In genomic region chr11:51265326-51265725, GRCm38 (mm10) we compare ENCODE assay signal across 7 mouse cellular contexts. TPM values are rescaled to one million over a fixed set of nuclear protein-coding genes. Genes with fewer than 3 reads are reported as not detected.
DNase-seq lines count a peak whose midpoint lies in the region; ATAC-seq and TF ChIP-seq lines count a peak whose summit lies in the region.

No protein-coding gene starts in this region.

- no peak for TF ChIP-seq EP300 in CH12.LX (IDR thresholded peaks at IDR 0.05; ENCODE audit: low read length)

- peaks cover 60% of the 10 kb centered on the region for H3K79me2 ChIP-seq in CH12.LX (replicated peaks; ENCODE audit: control insufficient read depth, extremely low read depth, insufficient read depth, poor library complexity, severe bottlenecking)

- in situ Hi-C loops in CH12.LX (cut with MboI; ENCODE audit: low pct_ligation_motif_present, low pct_unique_long_range_greater_than_20kb, low sequenced_read_pairs): loop anchor here (25.0 kb wide), 1 partner anchor 447 kb away; no protein-coding TSS in a partner anchor

- no peak for ATAC-seq in embryonic facial prominence, embryonic 12.5 days (ENCODE audit: insufficient number of reproducible peaks, insufficient read depth, low FRiP score, low TSS enrichment)
- no peak for ATAC-seq in liver, embryonic 11.5 days (replicated peaks; ENCODE audit: low FRiP score)
- ATAC-seq in neural tube, embryonic 14.5 days (ENCODE audit: low read depth): no peak

- peak; percentile 72 to 75 for TF ChIP-seq CTCF in CH12.LX (conservative IDR thresholded peaks at IDR 0.05 in 1 of 2, IDR thresholded peaks at IDR 0.05 in 1 of 2; ENCODE audit: low read depth in 2 of 2, low read length in 2 of 2)

- dilution Hi-C loops in CH12.LX (cut with MboI; ENCODE audit: extremely low pct_ligation_motif_present, extremely low pct_unique_long_range_greater_than_20kb, low sequenced_read_pairs): no loop called here

- WGBS in embryonic facial prominence, embryonic 12.5 days: 50% methylated on average over 3 of the region's 3 CpGs
- 59% methylated on average over 3 of the region's 3 CpGs for WGBS in hindbrain, embryonic 10.5 days
- 55% methylated on average over 3 of the region's 3 CpGs for WGBS in liver, embryonic 11.5 days
- WGBS in neural tube, embryonic 14.5 days: 55% methylated on average over 3 of the region's 3 CpGs

- peak overlapping the region; percentile 96 for H3K9ac ChIP-seq in CH12.LX (ENCODE audit: insufficient read depth, low read depth)
- no peak overlapping the region for H3K9ac ChIP-seq in embryonic facial prominence, embryonic 12.5 days
- 0 out of 2 replicates have a peak overlapping the region, but pooled peaks have one; percentile 98 for H3K9ac ChIP-seq in liver, embryonic 11.5 days (ENCODE audit: low read depth, low read length)
- no peak overlapping the region for H3K9ac ChIP-seq in neural tube, embryonic 14.5 days (replicated peaks; ENCODE audit: low read depth, low read length)

- peak overlapping the region; percentile 75; the same call in 1 of the 2 replicates for H3K27ac ChIP-seq in CH12.LX (ENCODE audit: insufficient read depth, low read depth)
- H3K27ac ChIP-seq in embryonic facial prominence, embryonic 12.5 days: no peak overlapping the region
- no peak overlapping the region for H3K27ac ChIP-seq in hindbrain, embryonic 10.5 days
- no peak overlapping the region for H3K27ac ChIP-seq in liver, embryonic 11.5 days (ENCODE audit: low read depth, low read length)
- H3K27ac ChIP-seq in neural tube, embryonic 14.5 days (ENCODE audit: low read depth, low read length): no peak overlapping the region

- peak overlapping the region; percentile 54 to 94 (median 93) for H3K4me3 ChIP-seq in CH12.LX (replicated peaks in 1 of 3; ENCODE audit: low read depth in 2 of 3, low read length in 2 of 3, poor library complexity in 1 of 3)
- 0 out of 2 replicates have a peak overlapping the region, but pooled peaks have one; percentile 8 for H3K4me3 ChIP-seq in embryonic facial prominence, embryonic 12.5 days
- H3K4me3 ChIP-seq in hindbrain, embryonic 10.5 days: peak overlapping the region; percentile 93
- H3K4me3 ChIP-seq in liver, embryonic 11.5 days (ENCODE audit: low read depth, low read length): peak overlapping the region; percentile 96
- no peak overlapping the region; the same call in 1 of the 2 replicates for H3K4me3 ChIP-seq in neural tube, embryonic 14.5 days (ENCODE audit: low read depth, low read length)

- TF ChIP-seq POLR2A in CH12.LX (IDR thresholded peaks at IDR 0.05; ENCODE audit: low read depth, low read length): no peak

- TF ChIP-seq RAD21 in CH12.LX (IDR thresholded peaks at IDR 0.05; ENCODE audit: low read depth, low read length): peak; percentile 51

- H3K4me2 ChIP-seq in CH12.LX (ENCODE audit: insufficient read depth, low read depth, poor library complexity, severe bottlenecking): peak overlapping the region; percentile 100
- H3K4me2 ChIP-seq in embryonic facial prominence, embryonic 12.5 days (replicated peaks): peak overlapping the region; percentile 74
- peak overlapping the region; percentile 95 for H3K4me2 ChIP-seq in liver, embryonic 11.5 days
- peak overlapping the region; percentile 73 for H3K4me2 ChIP-seq in neural tube, embryonic 14.5 days (ENCODE audit: low read depth, low read length)

- H3K9me3 ChIP-seq in CH12.LX (replicated peaks; ENCODE audit: low read length): no peaks in the 10 kb centered on the region
- no peaks in the 10 kb centered on the region for H3K9me3 ChIP-seq in embryonic facial prominence, embryonic 12.5 days
- H3K9me3 ChIP-seq in hindbrain, embryonic 10.5 days: no peaks in the 10 kb centered on the region
- H3K9me3 ChIP-seq in liver, embryonic 11.5 days (ENCODE audit: control insufficient read depth, low read length): no peaks in the 10 kb centered on the region
- no peaks in the 10 kb centered on the region for H3K9me3 ChIP-seq in neural tube, embryonic 14.5 days (ENCODE audit: control insufficient read depth, low read length)

- peaks cover 13 to 43% of the 10 kb centered on the region in 2 experiments for H3K36me3 ChIP-seq in CH12.LX (replicated peaks in 1 of 2; ENCODE audit: control insufficient read depth in 1 of 2, insufficient read depth in 1 of 2, low read length in 1 of 2)
- H3K36me3 ChIP-seq in embryonic facial prominence, embryonic 12.5 days: peaks cover 4% of the 10 kb centered on the region
- H3K36me3 ChIP-seq in hindbrain, embryonic 10.5 days: peaks cover 38% of the 10 kb centered on the region
- H3K36me3 ChIP-seq in liver, embryonic 11.5 days (ENCODE audit: control insufficient read depth, insufficient read depth, low read length): peaks cover 7% of the 10 kb centered on the region; the same call in 1 of the 2 replicates
- H3K36me3 ChIP-seq in neural tube, embryonic 14.5 days (ENCODE audit: control insufficient read depth, insufficient read depth, low read length): peaks cover 4% of the 10 kb centered on the region; the same call in 1 of the 2 replicates

- H3K27me3 ChIP-seq in CH12.LX (replicated peaks): peaks cover 6% of the 10 kb centered on the region
- H3K27me3 ChIP-seq in embryonic facial prominence, embryonic 12.5 days: no peaks in the 10 kb centered on the region
- no peaks in the 10 kb centered on the region for H3K27me3 ChIP-seq in hindbrain, embryonic 10.5 days (ENCODE audit: insufficient read depth, poor library complexity, severe bottlenecking)
- no peaks in the 10 kb centered on the region for H3K27me3 ChIP-seq in liver, embryonic 11.5 days (replicated peaks; ENCODE audit: control insufficient read depth, insufficient read depth, low read length)
- no peaks in the 10 kb centered on the region for H3K27me3 ChIP-seq in neural tube, embryonic 14.5 days (ENCODE audit: control insufficient read depth, insufficient read depth, low read length)

- DNase-seq in 3T3-L1 (ENCODE audit: low read depth, low spot score): peak; percentile 65
- peak; percentile 47 for DNase-seq in CH12.LX (ENCODE audit: extremely low read depth)
- peak; percentile 32 for DNase-seq in hindbrain, embryonic 10.5 days (ENCODE audit: low spot score)
- no peak for DNase-seq in liver, embryonic 11.5 days (ENCODE audit: low spot score)
- no peak for DNase-seq in frontal cortex, postnatal 25 days (ENCODE audit: low spot score in 2 of 2)

- H3K4me1 ChIP-seq in CH12.LX (ENCODE audit: control insufficient read depth in 1 of 2, insufficient read depth in 2 of 2): peaks cover 0 to 31% of the 10 kb centered on the region in 2 experiments; a peak in 3 of 4 replicates
- peaks cover 20% of the 10 kb centered on the region for H3K4me1 ChIP-seq in embryonic facial prominence, embryonic 12.5 days
- peaks cover 32% of the 10 kb centered on the region for H3K4me1 ChIP-seq in hindbrain, embryonic 10.5 days (replicated peaks)
- peaks cover 20% of the 10 kb centered on the region for H3K4me1 ChIP-seq in liver, embryonic 11.5 days (replicated peaks; ENCODE audit: control insufficient read depth, insufficient read depth, low read length)
- H3K4me1 ChIP-seq in neural tube, embryonic 14.5 days (ENCODE audit: control insufficient read depth, insufficient read depth, low read length): peaks cover 22% of the 10 kb centered on the region

TF ChIP-seq in CH12.LX, 34 proteins besides CTCF, POLR2A, EP300 and RAD21 (continues in another document):
- TF ChIP-seq ETS1 (conservative IDR thresholded peaks at IDR 0.05; ENCODE audit: low read depth, low read length): no peak
- peak; percentile 20; the same call in 1 of the 2 replicates for TF ChIP-seq BHLHE40 (IDR thresholded peaks at IDR 0.05; ENCODE audit: low read depth, low read length)
- no peak for TF ChIP-seq ZKSCAN1 (IDR thresholded peaks at IDR 0.05; ENCODE audit: borderline replicate concordance, low read depth, low read length)
- TF ChIP-seq NELFE (IDR thresholded peaks at IDR 0.05; ENCODE audit: low read depth, low read length): no peak
- no peak for TF ChIP-seq ZC3H11A (IDR thresholded peaks at IDR 0.05; ENCODE audit: low read depth, low read length)

RNA-seq across cellular contexts. Expression of gene BC049762, which starts 2.5 kb away (rescaled TPM):
- total RNA-seq in CH12.LX (2012; rRNA removed): 0.25 and 0.34 TPM in 2 replicates
- 0.36 TPM in 1 of 2 replicates, not detected in the other for total RNA-seq in CH12.LX (2014; rRNA removed)
- 0.31 and 0.38 TPM in 2 replicates for polyA plus RNA-seq in CH12.LX (2012; ENCODE audit: insufficient read length, low read depth)
- polyA plus RNA-seq in embryonic facial prominence, embryonic 12.5 days (2016; fragmentation: Nextera tagmentation; extraction: Ambion mirVana): 0.22 TPM in 1 of 2 replicates, not detected in the other
- 0.65 TPM in 1 of 2 replicates, not detected in the other for polyA plus RNA-seq in hindbrain, embryonic 10.5 days (2016; fragmentation: Nextera tagmentation; extraction: Ambion mirVana)
- 0.75 and 0.83 TPM in 2 replicates for polyA plus RNA-seq in liver, embryonic 11.5 days (2014; fragmentation: Nextera tagmentation; extraction: Ambion mirVana)
- polyA plus RNA-seq in neural tube, embryonic 14.5 days (2014; fragmentation: Nextera tagmentation; extraction: Ambion mirVana): 0.28 and 0.37 TPM in 2 replicates

RNA-seq across cellular contexts. Expression of gene Clk4, which starts 3.8 kb away (rescaled TPM):
- total RNA-seq in CH12.LX (2012; rRNA removed) (70.5 and 72.2 TPM in 2 replicates), CH12.LX (2014; rRNA removed) (93.4 and 105 TPM in 2 replicates)
- polyA plus RNA-seq in CH12.LX (2012; ENCODE audit: insufficient read length, low read depth): 64.1 and 70.8 TPM in 2 replicates
- polyA plus RNA-seq in embryonic facial prominence, embryonic 12.5 days (2016; fragmentation: Nextera tagmentation; extraction: Ambion mirVana): 144 and 155 TPM in 2 replicates
- polyA plus RNA-seq in hindbrain, embryonic 10.5 days (2016; fragmentation: Nextera tagmentation; extraction: Ambion mirVana): 95.3 and 102 TPM in 2 replicates
- polyA plus RNA-seq in liver, embryonic 11.5 days (2014; fragmentation: Nextera tagmentation; extraction: Ambion mirVana): 92.7 and 93.0 TPM in 2 replicates
- 153 TPM in 2 replicates for polyA plus RNA-seq in neural tube, embryonic 14.5 days (2014; fragmentation: Nextera tagmentation; extraction: Ambion mirVana)

RNA-seq across cellular contexts. Expression of gene Col23a1, which starts 24.4 kb away (rescaled TPM):
- 0.08 and 0.21 TPM in 2 replicates for total RNA-seq in CH12.LX (2012; rRNA removed)
- total RNA-seq in CH12.LX (2014; rRNA removed): 0.04 and 0.11 TPM in 2 replicates
- 0.20 and 0.38 TPM in 2 replicates for polyA plus RNA-seq in CH12.LX (2012; ENCODE audit: insufficient read length, low read depth)
- 29.3 and 32.4 TPM in 2 replicates for polyA plus RNA-seq in embryonic facial prominence, embryonic 12.5 days (2016; fragmentation: Nextera tagmentation; extraction: Ambion mirVana)
- 16.1 and 16.6 TPM in 2 replicates for polyA plus RNA-seq in hindbrain, embryonic 10.5 days (2016; fragmentation: Nextera tagmentation; extraction: Ambion mirVana)
- polyA plus RNA-seq in liver, embryonic 11.5 days (2014; fragmentation: Nextera tagmentation; extraction: Ambion mirVana): 1.6 and 2.0 TPM in 2 replicates
- 5.2 and 7.9 TPM in 2 replicates for polyA plus RNA-seq in neural tube, embryonic 14.5 days (2014; fragmentation: Nextera tagmentation; extraction: Ambion mirVana)

RNA-seq across cellular contexts. Expression of gene Gm12569, which starts 45.1 kb away (rescaled TPM):
- total RNA-seq in CH12.LX (2012; rRNA removed): 5.9 and 6.5 TPM in 2 replicates
- 2.1 and 2.9 TPM in 2 replicates for total RNA-seq in CH12.LX (2014; rRNA removed)
- polyA plus RNA-seq in CH12.LX (2012; ENCODE audit: insufficient read length, low read depth): 2.0 and 2.6 TPM in 2 replicates
- polyA plus RNA-seq in embryonic facial prominence, embryonic 12.5 days (2016; fragmentation: Nextera tagmentation; extraction: Ambion mirVana): not detected in 2 replicates
- not detected in 2 replicates for polyA plus RNA-seq in hindbrain, embryonic 10.5 days (2016; fragmentation: Nextera tagmentation; extraction: Ambion mirVana)
- polyA plus RNA-seq in liver, embryonic 11.5 days (2014; fragmentation: Nextera tagmentation; extraction: Ambion mirVana): not detected in 2 replicates
- polyA plus RNA-seq in neural tube, embryonic 14.5 days (2014; fragmentation: Nextera tagmentation; extraction: Ambion mirVana): not detected in 2 replicates

Comparison
In these comparisons a context has a peak if more than half of its experiments do, and no peak if none do; other contexts are left out.
1. DNase-seq: peak in 3T3-L1 (single experiment), CH12.LX (single experiment) and hindbrain, embryonic 10.5 days (single experiment); none in liver, embryonic 11.5 days (single experiment) and frontal cortex, postnatal 25 days (0 of 2).
2. H3K9ac ChIP-seq: peak in CH12.LX (single experiment) and liver, embryonic 11.5 days (single experiment); none in embryonic facial prominence, embryonic 12.5 days (single experiment) and neural tube, embryonic 14.5 days (single experiment).
3. Peak in every context shown above with its lines, with median percentiles within 50 percentile points of each other: H3K4me2 ChIP-seq.